Mouse (Mus musculus) lung, postnatal 0 days (tissue): ENCODE results near the gene Mad1l1.

ENCODE experiments used
- CTCF ChIP-seq: IDR thresholded peaks from 2 replicates; pipeline ENCODE4 v1.5.1; 2016; ENCODE audit warnings: antibody characterized with exemption, mild to moderate bottlenecking
- EP300 ChIP-seq: IDR thresholded peaks from 2 replicates; pipeline ENCODE4 v1.6.1; 2016; ENCODE audit warnings: antibody characterized with exemption, mild to moderate bottlenecking, control low read depth

DNA sequence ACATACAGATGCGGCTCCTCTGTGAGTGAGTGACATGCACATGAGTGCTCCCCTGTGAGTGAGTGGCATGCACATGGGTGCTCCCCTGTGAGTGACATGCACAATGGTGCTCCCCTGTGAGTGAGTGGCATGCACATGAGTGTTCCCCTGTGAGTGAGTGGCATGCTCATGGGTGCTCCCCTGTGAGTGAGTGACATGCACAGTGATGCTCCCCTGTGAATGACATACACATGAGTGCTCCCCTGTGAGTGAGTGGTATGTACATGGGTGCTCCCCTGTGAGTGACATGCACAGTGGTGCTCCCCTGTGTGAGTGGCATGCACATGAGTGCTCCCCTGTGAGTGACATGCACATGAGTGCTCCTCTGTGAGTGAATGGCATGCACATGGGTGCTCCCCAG, 339.4 kb downstream of the Mad1l1 start:
- TF ChIP-seq CTCF (no peak), EP300 (no peak)
